Mouse (Mus musculus): ENCODE data around the gene Olfr1198. TPM values are rescaled to one million over a fixed set of nuclear protein-coding genes. Genes with fewer than 3 reads are reported as not detected.

The Olfr1198 gene
- polyA plus RNA-seq (2014; fragmentation: Illumina TruSeq; extraction: RNeasy Lipid Tissue Mini Kit (QIAGEN cat#74804)): not detected

DNA sequence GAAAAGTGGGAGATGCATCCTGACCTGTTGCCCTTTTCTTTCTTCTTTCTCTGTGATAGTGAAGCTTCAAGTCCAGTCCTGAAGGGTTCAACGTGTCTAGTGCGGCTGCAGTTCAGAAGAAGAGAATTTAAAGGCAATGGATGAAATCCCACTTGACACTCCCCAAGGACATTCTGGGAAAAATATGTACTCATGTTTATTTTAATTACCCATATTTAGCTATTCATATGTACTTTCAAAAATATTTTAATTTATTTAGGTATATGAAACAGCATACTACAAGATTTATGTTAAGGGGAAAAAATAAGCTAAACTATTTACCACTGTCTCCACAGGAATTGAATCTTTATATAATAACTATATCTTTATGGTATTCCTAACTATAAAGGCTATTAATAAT lies at the start of gene Olfr1198:
Gene Olfr1198 (minus strand): TSS at position 101 of the 400 bp plus-strand sequence.

DNA sequence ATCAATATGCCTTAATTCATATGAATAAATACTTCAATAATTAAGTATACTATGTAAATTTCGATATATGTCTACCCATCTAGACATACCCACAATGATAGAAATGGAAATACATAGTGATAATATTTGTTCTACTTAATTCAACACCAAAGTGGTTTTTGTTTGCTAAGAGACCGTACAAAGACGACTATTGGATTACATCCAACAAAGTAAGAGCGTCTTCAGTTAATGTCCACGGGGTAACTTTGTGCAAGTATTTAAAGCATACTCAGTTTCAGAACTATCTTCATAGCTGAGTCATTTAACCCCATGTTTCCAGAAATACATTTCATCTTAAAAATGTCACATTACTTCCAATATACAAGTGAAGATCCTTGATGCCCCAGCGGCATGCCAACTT lies 41.6 kb upstream of the Olfr1198 start, which contains the start of gene Olfr1201:
Gene Olfr1201 (plus strand): TSS at position 301 of the 400 bp plus-strand sequence.

DNA sequence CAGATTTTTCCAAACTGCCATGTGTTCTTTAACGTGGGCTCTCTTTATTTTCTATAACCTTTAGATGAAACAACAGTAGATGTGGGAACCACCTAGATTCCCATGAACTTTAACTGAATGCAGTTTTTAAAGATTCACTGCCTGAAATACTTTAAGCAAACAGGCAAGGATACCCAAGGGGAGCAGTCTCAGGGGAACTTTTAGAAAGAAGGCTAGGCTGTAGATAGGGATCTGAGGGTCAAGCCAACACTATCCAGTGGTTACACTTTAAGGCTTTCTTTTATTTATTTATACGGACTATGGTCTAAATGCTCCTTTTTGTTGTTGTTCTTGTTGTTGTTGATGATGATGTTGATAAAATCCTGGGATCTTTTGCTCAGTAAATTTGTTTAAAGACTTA lies 19.2 kb upstream of the Olfr1198 start, which contains the start of gene Olfr1200:
Gene Olfr1200 (minus strand): TSS at position 101 of the 400 bp plus-strand sequence.

DNA sequence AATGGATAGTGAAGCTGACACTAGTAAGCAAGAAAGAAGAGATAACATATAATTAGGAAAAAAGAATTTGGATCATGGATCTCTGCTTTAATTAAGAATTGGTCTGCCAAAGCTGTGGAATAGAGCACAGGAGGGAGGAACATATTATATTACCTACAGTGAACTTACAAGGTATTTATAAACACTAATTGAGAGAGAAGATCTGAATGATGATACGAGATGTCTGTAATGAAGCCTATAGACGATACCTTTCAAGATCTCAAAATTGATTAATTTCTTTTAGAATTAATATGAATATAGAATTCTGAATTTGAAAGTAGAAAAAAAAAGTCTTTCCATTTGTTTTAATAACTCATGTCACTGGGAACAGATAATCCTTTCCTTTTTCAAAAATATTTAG lies 9.2 kb upstream of the Olfr1198 start, which contains the start of gene Olfr1199:
Gene Olfr1199 (minus strand): TSS at position 101 of the 400 bp plus-strand sequence.

DNA sequence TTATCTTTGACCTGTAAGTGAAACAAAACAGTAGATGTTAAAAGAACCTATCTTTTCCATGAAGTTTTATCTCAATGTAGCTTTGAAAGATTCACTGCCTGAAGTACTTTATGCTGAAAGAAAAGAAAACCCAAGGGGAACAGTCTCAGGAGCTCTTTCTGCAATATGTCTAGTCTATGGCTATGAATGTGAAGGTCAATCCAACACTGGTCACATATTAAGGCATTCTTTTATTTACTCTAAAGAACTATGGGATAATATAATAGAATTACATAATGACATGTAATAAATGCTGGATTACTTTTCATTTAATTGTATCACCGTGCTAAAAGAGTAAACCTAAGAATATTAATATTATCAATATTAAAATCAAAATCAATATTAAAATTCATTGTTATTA lies 18.9 kb downstream of the Olfr1198 start, which contains the start of gene Olfr1197:
Gene Olfr1197 (minus strand): TSS at position 101 of the 400 bp plus-strand sequence.

DNA sequence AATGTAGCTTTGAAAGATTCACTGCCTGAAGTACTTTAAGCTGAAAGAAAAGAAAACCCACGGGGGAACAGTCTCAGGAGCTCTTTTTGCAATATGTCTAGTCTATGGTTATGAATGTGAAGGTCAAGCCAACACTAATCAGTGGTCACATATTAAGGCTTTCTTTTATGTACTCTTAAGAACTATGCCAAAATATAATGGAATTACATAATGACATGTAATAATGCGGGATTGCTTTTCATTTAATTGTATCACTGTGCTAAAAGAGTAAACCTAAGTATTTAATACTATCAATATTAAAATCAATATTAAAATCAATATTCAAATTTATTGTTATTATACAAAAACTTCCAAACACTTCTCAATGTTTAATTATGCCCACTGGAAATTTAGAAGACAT lies 46.7 kb downstream of the Olfr1198 start, which contains the start of gene Olfr1196:
Gene Olfr1196 (minus strand): TSS at position 101 of the 400 bp plus-strand sequence.

Other genes with a start within 250 kb of the Olfr1198 start
- not detected for gene Olfr1186, start 232.8 kb downstream of the Olfr1198 start, polyA plus RNA-seq (2014; fragmentation: Illumina TruSeq; extraction: RNeasy Lipid Tissue Mini Kit (QIAGEN cat#74804))
- gene Olfr1188, start 194.4 kb downstream of the Olfr1198 start, polyA plus RNA-seq (2014; fragmentation: Illumina TruSeq; extraction: RNeasy Lipid Tissue Mini Kit (QIAGEN cat#74804)): not detected
- not detected for gene Olfr1189, start 164.9 kb downstream of the Olfr1198 start, polyA plus RNA-seq (2014; fragmentation: Illumina TruSeq; extraction: RNeasy Lipid Tissue Mini Kit (QIAGEN cat#74804))
- gene Olfr1191-ps1, start 110.8 kb downstream of the Olfr1198 start, polyA plus RNA-seq (2014; fragmentation: Illumina TruSeq; extraction: RNeasy Lipid Tissue Mini Kit (QIAGEN cat#74804)): not detected
- gene Olfr1192-ps1, start 102.9 kb downstream of the Olfr1198 start, polyA plus RNA-seq (2014; fragmentation: Illumina TruSeq; extraction: RNeasy Lipid Tissue Mini Kit (QIAGEN cat#74804)): not detected
- not detected for gene Olfr1193, start 75.7 kb downstream of the Olfr1198 start, polyA plus RNA-seq (2014; fragmentation: Illumina TruSeq; extraction: RNeasy Lipid Tissue Mini Kit (QIAGEN cat#74804))
- not detected for gene Olfr1195, start 62.2 kb downstream of the Olfr1198 start, polyA plus RNA-seq (2014; fragmentation: Illumina TruSeq; extraction: RNeasy Lipid Tissue Mini Kit (QIAGEN cat#74804))
- not detected for gene Olfr1196, start 46.8 kb downstream of the Olfr1198 start, polyA plus RNA-seq (2014; fragmentation: Illumina TruSeq; extraction: RNeasy Lipid Tissue Mini Kit (QIAGEN cat#74804))
- 0.40 TPM for gene Olfr1197, start 19.0 kb downstream of the Olfr1198 start, polyA plus RNA-seq (2014; fragmentation: Illumina TruSeq; extraction: RNeasy Lipid Tissue Mini Kit (QIAGEN cat#74804))
- not detected for gene Olfr1199, start 9.1 kb upstream of the Olfr1198 start, polyA plus RNA-seq (2014; fragmentation: Illumina TruSeq; extraction: RNeasy Lipid Tissue Mini Kit (QIAGEN cat#74804))
- not detected for gene Olfr1200, start 19.1 kb upstream of the Olfr1198 start, polyA plus RNA-seq (2014; fragmentation: Illumina TruSeq; extraction: RNeasy Lipid Tissue Mini Kit (QIAGEN cat#74804))
- not detected for gene Olfr1201, start 41.7 kb upstream of the Olfr1198 start, polyA plus RNA-seq (2014; fragmentation: Illumina TruSeq; extraction: RNeasy Lipid Tissue Mini Kit (QIAGEN cat#74804))
- not detected for gene Olfr1202, start 63.1 kb upstream of the Olfr1198 start, polyA plus RNA-seq (2014; fragmentation: Illumina TruSeq; extraction: RNeasy Lipid Tissue Mini Kit (QIAGEN cat#74804))
- gene Olfr1205, start 78.4 kb upstream of the Olfr1198 start, polyA plus RNA-seq (2014; fragmentation: Illumina TruSeq; extraction: RNeasy Lipid Tissue Mini Kit (QIAGEN cat#74804)): not detected
- not detected for gene Olfr1204, start 97.9 kb upstream of the Olfr1198 start, polyA plus RNA-seq (2014; fragmentation: Illumina TruSeq; extraction: RNeasy Lipid Tissue Mini Kit (QIAGEN cat#74804))
- gene Olfr1206, start 111.9 kb upstream of the Olfr1198 start, polyA plus RNA-seq (2014; fragmentation: Illumina TruSeq; extraction: RNeasy Lipid Tissue Mini Kit (QIAGEN cat#74804)): not detected
- not detected for gene Olfr1208, start 150.9 kb upstream of the Olfr1198 start, polyA plus RNA-seq (2014; fragmentation: Illumina TruSeq; extraction: RNeasy Lipid Tissue Mini Kit (QIAGEN cat#74804))
- gene Olfr1209, start 163.8 kb upstream of the Olfr1198 start, polyA plus RNA-seq (2014; fragmentation: Illumina TruSeq; extraction: RNeasy Lipid Tissue Mini Kit (QIAGEN cat#74804)): not detected
- not detected for gene Olfr1211, start 186.7 kb upstream of the Olfr1198 start, polyA plus RNA-seq (2014; fragmentation: Illumina TruSeq; extraction: RNeasy Lipid Tissue Mini Kit (QIAGEN cat#74804))
- gene Olfr1212, start 202.6 kb upstream of the Olfr1198 start, polyA plus RNA-seq (2014; fragmentation: Illumina TruSeq; extraction: RNeasy Lipid Tissue Mini Kit (QIAGEN cat#74804)): not detected
- not detected for gene Gm13762, start 228.9 kb upstream of the Olfr1198 start, polyA plus RNA-seq (2014; fragmentation: Illumina TruSeq; extraction: RNeasy Lipid Tissue Mini Kit (QIAGEN cat#74804))
- gene Olfr1214, start 241.3 kb upstream of the Olfr1198 start, polyA plus RNA-seq (2014; fragmentation: Illumina TruSeq; extraction: RNeasy Lipid Tissue Mini Kit (QIAGEN cat#74804)): not detected

Data from ovary, adult 10 weeks (tissue).